ENCODE assay signal across 8 mouse cellular contexts in genomic region chr8:119678138-119678843, GRCm38 (mm10). TPM values are rescaled to one million over a fixed set of nuclear protein-coding genes. Genes with fewer than 3 reads are reported as not detected.
DNase-seq lines count a peak whose midpoint lies in the region; ATAC-seq and TF ChIP-seq lines count a peak whose summit lies in the region.

No protein-coding gene starts in this region.

- no peaks in the 10 kb centered on the region for H3K4me1 ChIP-seq in bone marrow macrophage, adult 2 months (ENCODE audit: control insufficient read depth, insufficient read depth, low read length)

- TF ChIP-seq CTCF in bone marrow macrophage, adult 2 months (IDR thresholded peaks at IDR 0.05; ENCODE audit: low read depth, low read length) = peak; percentile 41; the same call in 1 of the 2 replicates

- peak; percentile 39 for DNase-seq in left cerebral cortex, postnatal 4 days
- no peak for DNase-seq in left cerebral cortex, adult 11 months (ENCODE audit: low spot score)
- DNase-seq in kidney, adult 9 months = peak; percentile 40
- peak; percentile 42 for DNase-seq in lung, postnatal 14 days
- DNase-seq in testis, postnatal 10 days (ENCODE audit: low spot score) = peak; percentile 81
- no peak for DNase-seq in right cerebral cortex, adult 18-20 months

- no peak for TF ChIP-seq POLR2A in bone marrow macrophage, adult 2 months (IDR thresholded peaks at IDR 0.05; ENCODE audit: borderline replicate concordance, low read depth, low read length)

- no peak overlapping the region for H3K27ac ChIP-seq in bone marrow macrophage, adult 2 months (ENCODE audit: insufficient read depth, low read depth, low read length)

- peak; percentile 56 for ATAC-seq in granulocyte monocyte progenitor cell, adult 5-6 weeks (replicated peaks; ENCODE audit: poor library complexity, severe bottlenecking)

- intact Hi-C loops in left cerebral cortex, postnatal 4 days (cut with DNase I) = loop anchor here (5.0 kb wide), 1 partner anchor 236 kb away; no protein-coding TSS in a partner anchor

- H3K4me3 ChIP-seq in bone marrow macrophage, adult 2 months (ENCODE audit: insufficient read depth, low read length) = no peak overlapping the region

RNA-seq across cellular contexts. Expression of gene Wfdc1, which starts 12.1 kb away (rescaled TPM):
- total RNA-seq in left cerebral cortex, postnatal 4 days (2021) = 1 to 10 TPM; 3.6 to 4.9 TPM
- not detected in 2 replicates for polyA plus RNA-seq in bone marrow macrophage, adult 2 months (2012; ENCODE audit: insufficient read depth, insufficient read length, missing spikeins)
- not detected in 2 replicates for total RNA-seq in granulocyte monocyte progenitor cell, adult 5-6 weeks (2014; fragmentation: Nextera tagmentation)
- total RNA-seq in granulocyte monocyte progenitor cell, adult 5-6 weeks (2017) = not detected in 2 replicates

RNA-seq across cellular contexts. Expression of gene Atp2c2, which starts 21.5 kb away (rescaled TPM):
- under 1 TPM; 0.14 to 0.16 TPM for total RNA-seq in left cerebral cortex, postnatal 4 days (2021)
- polyA plus RNA-seq in bone marrow macrophage, adult 2 months (2012; ENCODE audit: insufficient read depth, insufficient read length, missing spikeins) = not detected in 2 replicates
- not detected in 2 replicates for total RNA-seq in granulocyte monocyte progenitor cell, adult 5-6 weeks (2014; fragmentation: Nextera tagmentation)
- total RNA-seq in granulocyte monocyte progenitor cell, adult 5-6 weeks (2017) = not detected in 2 replicates

RNA-seq across cellular contexts. Expression of gene Kcng4, which starts 42.8 kb away (rescaled TPM):
- not detected for total RNA-seq in left cerebral cortex, postnatal 4 days (2021)
- polyA plus RNA-seq in bone marrow macrophage, adult 2 months (2012; ENCODE audit: insufficient read depth, insufficient read length, missing spikeins) = not detected in 2 replicates
- not detected in 2 replicates for total RNA-seq in granulocyte monocyte progenitor cell, adult 5-6 weeks (2014; fragmentation: Nextera tagmentation)
- total RNA-seq in granulocyte monocyte progenitor cell, adult 5-6 weeks (2017) = not detected in 2 replicates

Comparison
In these comparisons a context has a peak if more than half of its experiments do, and no peak if none do; other contexts are left out.
1. DNase-seq: peak in left cerebral cortex, postnatal 4 days (single experiment), kidney, adult 9 months (single experiment), lung, postnatal 14 days (single experiment) and testis, postnatal 10 days (single experiment); none in left cerebral cortex, adult 11 months (single experiment) and right cerebral cortex, adult 18-20 months (single experiment).
2. RNA of gene Wfdc1, which starts 12.1 kb away (total RNA-seq): 3.6 to 4.9 TPM in left cerebral cortex, postnatal 4 days; not detected in granulocyte monocyte progenitor cell, adult 5-6 weeks; every median in the first group is over 4 times any median in the second.